Mouse (Mus musculus): ENCODE data around the gene Nin. TPM values are rescaled to one million over a fixed set of nuclear protein-coding genes. Genes with fewer than 3 reads are reported as not detected.

The Nin gene
- polyA plus RNA-seq, 1 experiment from 2014 or later: 12.8 TPM

- WGBS: 81% methylated on average over 5 of the region's 5 CpGs
- Histone ChIP-seq H3K9me3 (ENCODE audit: control insufficient read depth, low read length) (no peaks in the 10 kb centered on the region), H3K4me1 (replicated peaks; ENCODE audit: control insufficient read depth, insufficient read depth, low read length) (peaks cover 40% of the 10 kb centered on the region), H3K36me3 (replicated peaks; ENCODE audit: control insufficient read depth, insufficient read depth) (no peaks in the 10 kb centered on the region; the same call in 1 of the 2 replicates), H3K9ac (no peak overlapping the region), H3K4me3 (replicated peaks; ENCODE audit: low read length) (no peak overlapping the region), H3K27ac (no peak overlapping the region), H3K4me2 (replicated peaks) (no peak overlapping the region), H3K27me3 (ENCODE audit: control insufficient read depth, insufficient read depth, low read length) (no peaks in the 10 kb centered on the region)
- ATAC-seq (ENCODE audit: low FRiP score) (no peak), DNase-seq (ENCODE audit: low spot score) (no peak)
These were observed 11.7 kb downstream of the Nin start for GRCm38 (mm10) chr12:70101823-70102222.

DNA sequence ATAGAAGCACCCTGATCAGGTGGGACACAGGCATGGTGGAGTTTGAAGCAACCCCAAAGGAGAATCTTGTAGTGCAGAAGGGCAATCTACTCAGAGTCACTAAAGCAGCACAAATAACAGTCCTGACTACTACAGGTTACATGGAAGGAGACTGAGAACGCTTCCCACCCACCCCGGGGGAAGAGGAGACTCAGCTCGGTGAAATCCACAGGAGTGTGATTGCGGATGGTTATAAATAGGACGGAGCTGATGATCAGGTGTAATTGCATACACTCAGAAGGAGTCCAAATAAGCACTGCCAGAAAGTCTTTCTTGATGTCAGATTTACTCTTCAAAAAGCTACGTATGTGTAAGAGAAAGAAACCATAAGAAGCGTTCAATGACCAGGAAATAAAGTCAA, 15.6 kb downstream of the Nin start:
- DNase-seq (ENCODE audit: low spot score): no peak
- Histone ChIP-seq H3K27me3 (ENCODE audit: control insufficient read depth, insufficient read depth, low read length) (no peaks in the 10 kb centered on the region), H3K4me1 (replicated peaks; ENCODE audit: control insufficient read depth, insufficient read depth, low read length) (peaks cover 28% of the 10 kb centered on the region), H3K4me2 (replicated peaks) (no peak overlapping the region), H3K36me3 (replicated peaks; ENCODE audit: control insufficient read depth, insufficient read depth) (no peaks in the 10 kb centered on the region; the same call in 1 of the 2 replicates), H3K27ac (no peak overlapping the region), H3K4me3 (replicated peaks; ENCODE audit: low read length) (no peak overlapping the region), H3K9me3 (ENCODE audit: control insufficient read depth, low read length) (no peaks in the 10 kb centered on the region), H3K9ac (no peak overlapping the region)
- ATAC-seq (ENCODE audit: low FRiP score): no peak
- WGBS: 82% methylated on average over 7 of the region's 7 CpGs

GRCm38 (mm10) chr12:70097316-70097715, 16.2 kb downstream of the Nin start:
- peaks cover 28% of the 10 kb centered on the region for H3K4me1 ChIP-seq (replicated peaks; ENCODE audit: control insufficient read depth, insufficient read depth, low read length)
- no peaks in the 10 kb centered on the region; the same call in 1 of the 2 replicates for H3K36me3 ChIP-seq (replicated peaks; ENCODE audit: control insufficient read depth, insufficient read depth)
- H3K4me2 ChIP-seq (replicated peaks): no peak overlapping the region
- no peak overlapping the region for H3K27ac ChIP-seq
- ATAC-seq (ENCODE audit: low FRiP score) (no peak), DNase-seq (ENCODE audit: low spot score) (no peak)
- 87% methylated on average over 3 of the region's 3 CpGs for whole genome bisulfite sequencing
- H3K4me3 ChIP-seq (replicated peaks; ENCODE audit: low read length): no peak overlapping the region
- H3K9ac ChIP-seq: no peak overlapping the region
- no peaks in the 10 kb centered on the region for H3K9me3 ChIP-seq (ENCODE audit: control insufficient read depth, low read length)
- H3K27me3 ChIP-seq (ENCODE audit: control insufficient read depth, insufficient read depth, low read length): no peaks in the 10 kb centered on the region

DNA sequence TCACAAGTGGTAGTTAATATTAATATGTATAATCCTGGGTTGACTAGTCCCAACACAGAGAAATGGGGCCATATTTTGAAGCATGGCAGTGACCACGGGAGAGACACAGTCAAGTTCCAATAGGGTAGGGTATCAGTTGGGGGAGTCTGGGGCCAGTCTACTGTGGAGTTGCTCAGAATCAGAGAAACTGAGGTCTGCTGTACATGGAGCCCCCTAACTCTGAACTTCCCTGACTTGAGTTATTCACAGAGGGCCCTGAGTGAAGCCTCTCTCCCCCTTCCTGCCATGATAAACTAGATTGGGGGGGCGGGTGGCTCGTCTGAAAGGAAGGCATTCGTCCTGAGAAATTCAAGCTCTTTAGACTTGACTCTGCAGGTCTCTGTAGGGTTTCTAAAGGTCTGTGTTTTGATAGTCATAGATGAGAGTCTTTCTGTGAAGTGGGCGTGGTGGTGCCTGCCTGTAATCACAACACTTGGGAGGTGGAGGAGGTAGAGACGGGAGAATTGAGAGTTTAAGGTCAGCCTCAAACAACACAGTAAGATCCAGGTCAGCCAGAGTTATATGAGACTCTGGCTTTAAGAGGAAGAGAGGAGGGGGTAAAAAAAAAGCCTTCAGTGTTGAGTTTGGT, 20.1 kb downstream of the Nin start:
- Histone ChIP-seq H3K4me3 (replicated peaks; ENCODE audit: low read length) (no peak overlapping the region), H3K9ac (no peak overlapping the region), H3K9me3 (ENCODE audit: control insufficient read depth, low read length) (no peaks in the 10 kb centered on the region), H3K27me3 (ENCODE audit: control insufficient read depth, insufficient read depth, low read length) (no peaks in the 10 kb centered on the region), H3K36me3 (replicated peaks; ENCODE audit: control insufficient read depth, insufficient read depth) (no peaks in the 10 kb centered on the region), H3K4me1 (replicated peaks; ENCODE audit: control insufficient read depth, insufficient read depth, low read length) (peaks cover 15% of the 10 kb centered on the region; the same call in 1 of the 2 replicates), H3K27ac (no peak overlapping the region), H3K4me2 (replicated peaks) (no peak overlapping the region)
- ATAC-seq (ENCODE audit: low FRiP score) (no peak), DNase-seq (ENCODE audit: low spot score) (no peak)
- 78% methylated on average over 6 of the region's 6 CpGs for WGBS

GRCm38 (mm10) chr12:70088297-70088696, 25.2 kb downstream of the Nin start:
- Histone ChIP-seq H3K36me3 (replicated peaks; ENCODE audit: control insufficient read depth, insufficient read depth) (no peaks in the 10 kb centered on the region), H3K9me3 (ENCODE audit: control insufficient read depth, low read length) (no peaks in the 10 kb centered on the region), H3K27me3 (ENCODE audit: control insufficient read depth, insufficient read depth, low read length) (no peaks in the 10 kb centered on the region), H3K4me2 (replicated peaks) (no peak overlapping the region), H3K9ac (no peak overlapping the region), H3K4me1 (replicated peaks; ENCODE audit: control insufficient read depth, insufficient read depth, low read length) (no peaks in the 10 kb centered on the region), H3K4me3 (replicated peaks; ENCODE audit: low read length) (no peak overlapping the region), H3K27ac (no peak overlapping the region)
- WGBS: 88% methylated on average over 4 of the region's 4 CpGs
- DNase-seq (ENCODE audit: low spot score) (no peak), ATAC-seq (ENCODE audit: low FRiP score) (no peak)

DNA sequence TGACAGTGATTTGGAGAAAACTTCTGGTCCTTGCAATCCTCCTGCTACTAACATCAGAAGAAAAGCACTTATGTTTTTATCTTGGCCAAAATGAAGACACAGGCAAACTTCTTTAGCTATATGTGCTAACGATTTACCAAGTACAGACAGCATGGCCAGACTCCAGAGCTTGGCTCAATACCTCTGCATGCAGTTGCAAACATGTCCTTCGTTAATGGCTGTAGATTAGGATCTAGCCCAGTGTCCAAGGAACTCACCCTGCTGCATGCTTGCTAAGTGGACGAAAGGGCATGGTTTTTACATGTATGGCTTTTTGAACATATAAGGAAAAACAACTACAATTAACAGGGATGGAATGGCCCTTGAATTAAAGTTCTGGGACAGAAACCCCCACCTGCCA, 28.2 kb downstream of the Nin start:
- no peaks in the 10 kb centered on the region for H3K9me3 ChIP-seq (ENCODE audit: control insufficient read depth, low read length)
- no peak overlapping the region for H3K4me2 ChIP-seq (replicated peaks)
- no peak overlapping the region for H3K27ac ChIP-seq
- no peak for ATAC-seq (ENCODE audit: low FRiP score)
- no peak overlapping the region for H3K4me3 ChIP-seq (replicated peaks; ENCODE audit: low read length)
- H3K27me3 ChIP-seq (ENCODE audit: control insufficient read depth, insufficient read depth, low read length): no peaks in the 10 kb centered on the region
- no peaks in the 10 kb centered on the region for H3K4me1 ChIP-seq (replicated peaks; ENCODE audit: control insufficient read depth, insufficient read depth, low read length)
- WGBS: 89% methylated on average over 3 of the region's 3 CpGs
- no peak for DNase-seq (ENCODE audit: low spot score)
- H3K36me3 ChIP-seq (replicated peaks; ENCODE audit: control insufficient read depth, insufficient read depth): no peaks in the 10 kb centered on the region
- no peak overlapping the region for H3K9ac ChIP-seq

DNA sequence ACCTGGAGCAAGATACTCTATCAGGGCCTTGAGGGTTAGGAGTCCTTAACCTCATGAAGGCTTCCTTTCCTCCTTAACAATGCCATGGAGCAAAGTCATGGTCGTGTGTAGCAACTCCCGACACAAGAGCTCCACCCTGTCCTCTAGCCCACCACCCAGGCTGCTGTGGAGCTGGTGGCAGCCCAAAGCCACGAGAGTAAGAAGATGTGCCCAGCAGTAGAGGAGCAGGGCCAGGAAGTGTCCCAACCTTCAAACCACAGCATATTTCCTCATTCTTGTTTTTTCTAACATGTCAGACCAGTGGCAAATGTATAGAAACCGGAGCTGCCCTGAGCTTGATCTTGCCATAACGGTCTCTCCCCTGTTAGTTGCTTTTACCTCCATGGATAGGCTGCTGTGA, 29.3 kb downstream of the Nin start:
- H3K9ac ChIP-seq: no peak overlapping the region
- no peaks in the 10 kb centered on the region for H3K9me3 ChIP-seq (ENCODE audit: control insufficient read depth, low read length)
- WGBS: 96% methylated on average over 5 of the region's 5 CpGs
- DNase-seq (ENCODE audit: low spot score) (no peak), ATAC-seq (ENCODE audit: low FRiP score) (no peak)
- no peaks in the 10 kb centered on the region for H3K27me3 ChIP-seq (ENCODE audit: control insufficient read depth, insufficient read depth, low read length)
- H3K4me2 ChIP-seq (replicated peaks): no peak overlapping the region
- H3K4me1 ChIP-seq (replicated peaks; ENCODE audit: control insufficient read depth, insufficient read depth, low read length): no peaks in the 10 kb centered on the region
- no peaks in the 10 kb centered on the region for H3K36me3 ChIP-seq (replicated peaks; ENCODE audit: control insufficient read depth, insufficient read depth)
- H3K27ac ChIP-seq: no peak overlapping the region
- H3K4me3 ChIP-seq (replicated peaks; ENCODE audit: low read length): no peak overlapping the region

DNA sequence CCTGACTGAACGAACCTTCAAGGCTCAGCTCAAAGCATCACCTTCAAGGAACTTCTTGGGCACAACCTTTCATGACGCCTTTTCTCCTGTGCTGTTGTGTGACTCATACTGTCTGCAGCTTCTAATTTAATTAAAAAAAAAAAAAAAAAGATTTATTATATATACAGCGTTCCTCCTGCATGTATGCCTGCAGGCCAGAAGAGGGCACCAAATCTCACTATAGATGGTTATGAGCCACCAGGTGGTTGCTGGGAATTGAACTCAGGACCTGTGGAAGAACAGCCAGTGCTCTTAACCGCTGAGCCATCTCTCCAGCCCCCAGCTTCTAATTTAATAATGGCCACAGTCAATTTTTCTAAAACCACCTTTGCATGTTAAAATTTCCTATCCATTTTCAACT, 29.8 kb downstream of the Nin start:
- Histone ChIP-seq H3K27ac (no peak overlapping the region), H3K9ac (no peak overlapping the region), H3K27me3 (ENCODE audit: control insufficient read depth, insufficient read depth, low read length) (no peaks in the 10 kb centered on the region), H3K36me3 (replicated peaks; ENCODE audit: control insufficient read depth, insufficient read depth) (no peaks in the 10 kb centered on the region), H3K4me1 (replicated peaks; ENCODE audit: control insufficient read depth, insufficient read depth, low read length) (no peaks in the 10 kb centered on the region), H3K9me3 (ENCODE audit: control insufficient read depth, low read length) (no peaks in the 10 kb centered on the region), H3K4me2 (replicated peaks) (no peak overlapping the region), H3K4me3 (replicated peaks; ENCODE audit: low read length) (no peak overlapping the region)
- WGBS: 93% methylated on average over 4 of the region's 4 CpGs
- DNase-seq (ENCODE audit: low spot score): no peak
- no peak for ATAC-seq (ENCODE audit: low FRiP score)

DNA sequence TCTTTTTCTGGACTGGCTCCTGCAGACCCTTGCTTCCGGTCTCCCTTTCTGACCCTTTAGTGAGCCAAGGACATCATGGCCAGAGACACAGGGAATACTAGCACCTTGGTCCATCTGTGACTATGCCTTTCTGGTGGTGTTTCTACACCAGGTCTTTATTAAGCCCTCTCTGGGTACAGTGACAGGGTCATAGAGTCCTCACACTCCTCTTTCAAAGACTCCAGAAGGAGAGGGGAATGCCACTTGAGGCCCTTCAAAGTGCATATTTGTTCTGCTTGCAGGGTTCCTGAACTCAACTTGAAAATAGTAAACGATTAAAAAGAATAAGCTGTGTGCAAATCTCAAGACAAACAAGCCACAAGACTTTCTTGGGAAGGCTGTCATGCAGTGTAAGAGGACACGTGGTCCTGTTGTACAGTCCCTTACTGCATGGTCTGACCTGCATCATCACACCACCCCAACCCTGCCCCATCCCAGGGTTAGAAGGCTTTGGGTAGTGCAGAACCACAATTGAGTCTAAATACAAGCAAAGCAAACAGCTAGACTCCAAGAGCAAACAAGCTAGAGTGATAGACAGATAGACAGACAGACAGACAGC, 30.5 kb downstream of the Nin start:
- no peak overlapping the region for H3K9ac ChIP-seq
- H3K4me2 ChIP-seq (replicated peaks): no peak overlapping the region
- no peaks in the 10 kb centered on the region for H3K9me3 ChIP-seq (ENCODE audit: control insufficient read depth, low read length)

More for the DNA sequence above, 30.5 kb downstream of the Nin start:
- Histone ChIP-seq H3K27ac (no peak overlapping the region), H3K4me1 (replicated peaks; ENCODE audit: control insufficient read depth, insufficient read depth, low read length) (no peaks in the 10 kb centered on the region), H3K36me3 (replicated peaks; ENCODE audit: control insufficient read depth, insufficient read depth) (no peaks in the 10 kb centered on the region), H3K4me3 (replicated peaks; ENCODE audit: low read length) (no peak overlapping the region), H3K27me3 (ENCODE audit: control insufficient read depth, insufficient read depth, low read length) (no peaks in the 10 kb centered on the region)
- ATAC-seq (ENCODE audit: low FRiP score): no peak
- no peak for DNase-seq (ENCODE audit: low spot score)
- WGBS: over 99% methylated on average over 3 of the region's 3 CpGs

All from hindbrain, embryonic 14.5 days (tissue).